Mouse (Mus musculus) ES-Bruce4 (cell line): ENCODE measurements at regions not wholly inside any gene's neighbourhood (a gene's known extent, or its start where the extent isn't known, plus 50 kb on each side); places are given as distances from the start of the nearest gene placed in this dataset.

ENCODE experiments used
- CTCF ChIP-seq: IDR thresholded peaks from one replicate; pipeline ENCODE4 v1.8.1; 2011; ENCODE audit warnings: low read depth, low read length
- EP300 ChIP-seq: IDR thresholded peaks from 2 replicates; pipeline ENCODE4 v1.6.1; 2011; ENCODE audit warnings: low read depth, low read length; ENCODE audit not compliant: insufficient read depth

DNA sequence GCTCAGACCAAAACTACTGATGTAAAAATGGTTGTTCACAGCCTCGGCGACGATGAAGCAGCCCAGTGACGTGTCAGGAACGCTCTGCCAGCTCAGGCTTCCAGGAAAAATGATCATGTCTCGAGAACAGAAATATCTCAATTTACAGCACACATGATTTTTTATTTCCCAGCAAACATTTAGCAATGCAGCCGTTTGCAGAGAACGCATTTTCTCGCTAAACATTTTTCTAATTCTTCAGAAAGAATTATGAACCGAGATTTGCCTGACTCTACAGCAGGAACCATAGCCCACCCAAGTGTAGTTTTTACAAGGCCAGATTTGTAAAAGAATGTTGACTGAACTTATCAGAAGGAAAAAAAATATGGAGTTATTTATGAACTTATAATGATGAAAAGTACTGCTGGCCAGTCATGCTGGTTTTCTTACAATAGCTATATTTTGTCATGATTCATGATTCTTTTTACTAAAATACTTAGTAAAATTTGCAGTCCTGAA lies 380.4 kb downstream of the Etnk1 start:
- TF ChIP-seq CTCF (no peak), EP300 (no peak)
